Mouse (Mus musculus): ENCODE measurements around the gene Gpr1. TPM values are rescaled to one million over a fixed set of nuclear protein-coding genes. Genes with fewer than 3 reads are reported as not detected.

Gpr1 gene
- 0.49 and 1.2 TPM in 2 replicates for polyA plus RNA-seq (2021; fragmentation: Nextera tagmentation)
- long read RNA-seq, experiment 1, partial matches to known transcripts: 0 of 1 reads
- long read RNA-seq, experiment 1, other reads (novel, unspliced or antisense): 0 of 1 reads
- long read RNA-seq, experiment 2, transcript Gpr1-201 (3 exons, 1,940 nt): major isoform, 6 of 6 reads
- long read RNA-seq, experiment 2, partial matches to known transcripts: 0 of 6 reads
- long read RNA-seq, experiment 2, other reads (novel, unspliced or antisense): 0 of 6 reads

GRCm38 (mm10) chr1:63214271-63214558 is at the start of gene Gpr1:
Gpr1 (minus strand) TSS chr1:63214543.

GRCm38 (mm10) chr1:63176604-63177421 is 37.5 kb downstream of the Gpr1 start, which contains the start of the genes Eef1b2 and Ndufs1:
Eef1b2 (plus strand) TSS chr1:63176825.
Ndufs1 (minus strand) TSS chr1:63176833.

Small RNA genes within 50 kb of the gene (microRNA-seq; reads per million reads assigned to microRNA genes)
- gene Gm24557: not detected
- not detected for gene Gm27512

Other genes with a start within 250 kb of the Gpr1 start
- gene Ino80d, start 99.9 kb downstream of the Gpr1 start, polyA plus RNA-seq (2021; fragmentation: Nextera tagmentation): 4.8 and 5.6 TPM in 2 replicates
- gene Eef1b2, start 37.7 kb downstream of the Gpr1 start, polyA plus RNA-seq (2021; fragmentation: Nextera tagmentation): 543 and 553 TPM in 2 replicates
- gene Ndufs1, start 37.7 kb downstream of the Gpr1 start, polyA plus RNA-seq (2021; fragmentation: Nextera tagmentation): 135 and 144 TPM in 2 replicates
- 2.2 and 2.7 TPM in 2 replicates for gene Zdbf2, start 58.7 kb upstream of the Gpr1 start, polyA plus RNA-seq (2021; fragmentation: Nextera tagmentation)
- gene Adam23, start 231.3 kb upstream of the Gpr1 start, polyA plus RNA-seq (2021; fragmentation: Nextera tagmentation): 8.5 and 10.5 TPM in 2 replicates

Data from layer of hippocampus, adult 6 months (tissue).